Mouse (Mus musculus) layer of hippocampus, adult 9-11 months (tissue): ENCODE measurements around the gene Rexo1.

Experiments
- DNase-seq: peaks from one replicate; pipeline ENCODE4 v3.0.0; 2022

Gene Rexo1

GRCm38 (mm10) chr10:80553997-80554396 lies 7.4 kb downstream of the Rexo1 start:
- DNase-seq: no peak

GRCm38 (mm10) chr10:80553575-80553974 lies 7.8 kb downstream of the Rexo1 start:
- DNase-seq: no peak

- no peak for DNase-seq
Observed at GRCm38 (mm10) chr10:80552364-80552763, 9.0 kb downstream of the Rexo1 start.

- DNase-seq: no peak
Observed at GRCm38 (mm10) chr10:80549279-80549678, 12.1 kb downstream of the Rexo1 start.

- no peak for DNase-seq
Observed at GRCm38 (mm10) chr10:80548428-80549006, 12.8 kb downstream of the Rexo1 start.

GRCm38 (mm10) chr10:80547539-80547938 lies 13.8 kb downstream of the Rexo1 start:
- DNase-seq: no peak

GRCm38 (mm10) chr10:80546945-80547344 lies 14.4 kb downstream of the Rexo1 start:
- DNase-seq: no peak

- no peak for DNase-seq
Observed at GRCm38 (mm10) chr10:80545590-80545989, 15.8 kb downstream of the Rexo1 start.

- no peak for DNase-seq
Observed at GRCm38 (mm10) chr10:80543873-80544272, 17.5 kb downstream of the Rexo1 start.

GRCm38 (mm10) chr10:80539493-80539892 lies 21.9 kb downstream of the Rexo1 start:
- DNase-seq: no peak

- peak; percentile 55 for DNase-seq
Observed at GRCm38 (mm10) chr10:80538710-80539394, 22.5 kb downstream of the Rexo1 start, which contains the start of gene Atp8b3. Gene Atp8b3, minus strand, starts transcription at chr10:80539124.

- DNase-seq: no peak
Observed at GRCm38 (mm10) chr10:80538180-80538579, 23.2 kb downstream of the Rexo1 start.

GRCm38 (mm10) chr10:80535711-80536110 lies 25.6 kb downstream of the Rexo1 start:
- DNase-seq: no peak

- no peak for DNase-seq
Observed at GRCm38 (mm10) chr10:80535071-80535470, 26.3 kb downstream of the Rexo1 start.

GRCm38 (mm10) chr10:80533704-80534103 lies 27.7 kb downstream of the Rexo1 start:
- no peak for DNase-seq

- no peak for DNase-seq
Observed at GRCm38 (mm10) chr10:80532783-80533182, 28.6 kb downstream of the Rexo1 start.

GRCm38 (mm10) chr10:80526172-80526571 lies 35.2 kb downstream of the Rexo1 start:
- no peak for DNase-seq

- no peak for DNase-seq
Observed at GRCm38 (mm10) chr10:80523299-80523698, 38.1 kb downstream of the Rexo1 start.

GRCm38 (mm10) chr10:80519287-80519686 lies 42.1 kb downstream of the Rexo1 start:
- DNase-seq: no peak

GRCm38 (mm10) chr10:80513739-80514138 lies 47.6 kb downstream of the Rexo1 start:
- no peak for DNase-seq

GRCm38 (mm10) chr10:80510273-80510660 lies 51.1 kb downstream of the Rexo1 start:
- no peak for DNase-seq

GRCm38 (mm10) chr10:80509412-80510272 lies 51.7 kb downstream of the Rexo1 start:
- DNase-seq: peak; percentile 55

- DNase-seq: no peak
Observed at GRCm38 (mm10) chr10:80506222-80506621, 55.1 kb downstream of the Rexo1 start.

GRCm38 (mm10) chr10:80504724-80505123 lies 56.6 kb downstream of the Rexo1 start:
- DNase-seq: no peak
